Mouse (Mus musculus): ENCODE measurements around the gene Ipo9. TPM values are rescaled to one million over a fixed set of nuclear protein-coding genes. Genes with fewer than 3 reads are reported as not detected.

The Ipo9 gene
- polyA plus RNA-seq, 1 experiment from 2014 or later = 209 TPM

GRCm38 (mm10) chr1:135457860-135458259 lies 27.6 kb upstream of the Ipo9 start:
- no peak overlapping the region for H3K4me3 ChIP-seq
- H3K4me1 ChIP-seq = peaks cover 3% of the 10 kb centered on the region; the same call in 1 of the 2 replicates
- H3K36me3 ChIP-seq = peaks cover 89% of the 10 kb centered on the region
- 95% methylated on average over 5 of the region's 5 CpGs for WGBS
- H3K9me3 ChIP-seq (replicated peaks) = no peaks in the 10 kb centered on the region
- DNase-seq (ENCODE audit: low spot score) = no peak
- H3K27ac ChIP-seq = no peak overlapping the region
- no peaks in the 10 kb centered on the region for H3K27me3 ChIP-seq (ENCODE audit: low read depth, poor library complexity, severe bottlenecking)

- no peak for DNase-seq (ENCODE audit: low spot score)
- WGBS = 82% methylated on average over 10 of the region's 10 CpGs
- no peaks in the 10 kb centered on the region for H3K4me1 ChIP-seq
- H3K4me3 ChIP-seq = no peak overlapping the region
- no peaks in the 10 kb centered on the region for H3K27me3 ChIP-seq (ENCODE audit: low read depth, poor library complexity, severe bottlenecking)
- H3K36me3 ChIP-seq = peaks cover 93% of the 10 kb centered on the region
- H3K27ac ChIP-seq = no peak overlapping the region
- no peaks in the 10 kb centered on the region for H3K9me3 ChIP-seq (replicated peaks)
These were observed 22.0 kb upstream of the Ipo9 start for GRCm38 (mm10) chr1:135452259-135452658.

GRCm38 (mm10) chr1:135451419-135451818 lies 21.1 kb upstream of the Ipo9 start:
- 93% methylated on average over 2 of the region's 2 CpGs for WGBS
- no peaks in the 10 kb centered on the region for H3K27me3 ChIP-seq (ENCODE audit: low read depth, poor library complexity, severe bottlenecking)
- peaks cover 89% of the 10 kb centered on the region for H3K36me3 ChIP-seq
- no peaks in the 10 kb centered on the region for H3K4me1 ChIP-seq
- H3K4me3 ChIP-seq = no peak overlapping the region
- H3K27ac ChIP-seq = no peak overlapping the region
- no peaks in the 10 kb centered on the region for H3K9me3 ChIP-seq (replicated peaks)
- DNase-seq (ENCODE audit: low spot score) = no peak

- no peak overlapping the region for H3K4me3 ChIP-seq
- 93% methylated on average over 8 of the region's 8 CpGs for WGBS
- peaks cover 88% of the 10 kb centered on the region for H3K36me3 ChIP-seq
- H3K9me3 ChIP-seq (replicated peaks) = no peaks in the 10 kb centered on the region
- no peak overlapping the region for H3K27ac ChIP-seq
- H3K27me3 ChIP-seq (ENCODE audit: low read depth, poor library complexity, severe bottlenecking) = no peaks in the 10 kb centered on the region
- no peak for DNase-seq (ENCODE audit: low spot score)
- no peaks in the 10 kb centered on the region for H3K4me1 ChIP-seq
These were observed 19.6 kb upstream of the Ipo9 start for GRCm38 (mm10) chr1:135449876-135450275.

GRCm38 (mm10) chr1:135448940-135449339 lies 18.6 kb upstream of the Ipo9 start:
- Histone ChIP-seq H3K36me3 (peaks cover 86% of the 10 kb centered on the region), H3K9me3 (replicated peaks) (no peaks in the 10 kb centered on the region), H3K4me1 (no peaks in the 10 kb centered on the region), H3K27ac (no peak overlapping the region), H3K4me3 (no peak overlapping the region), H3K27me3 (ENCODE audit: low read depth, poor library complexity, severe bottlenecking) (no peaks in the 10 kb centered on the region)
- DNase-seq (ENCODE audit: low spot score) = no peak
- 96% methylated on average over 5 of the region's 5 CpGs for WGBS

- H3K36me3 ChIP-seq = peaks cover 85% of the 10 kb centered on the region
- no peaks in the 10 kb centered on the region for H3K4me1 ChIP-seq
- H3K27ac ChIP-seq = no peak overlapping the region
- DNase-seq (ENCODE audit: low spot score) = no peak
- no peak overlapping the region for H3K4me3 ChIP-seq
- H3K9me3 ChIP-seq (replicated peaks) = no peaks in the 10 kb centered on the region
- H3K27me3 ChIP-seq (ENCODE audit: low read depth, poor library complexity, severe bottlenecking) = no peaks in the 10 kb centered on the region
- WGBS = 93% methylated on average over 12 of the region's 12 CpGs
These were observed 13.2 kb upstream of the Ipo9 start for GRCm38 (mm10) chr1:135443506-135443905.

- peaks cover 85% of the 10 kb centered on the region for H3K36me3 ChIP-seq
- no peak overlapping the region for H3K27ac ChIP-seq
- H3K9me3 ChIP-seq (replicated peaks) = no peaks in the 10 kb centered on the region
- H3K4me3 ChIP-seq = no peak overlapping the region
- DNase-seq (ENCODE audit: low spot score) = no peak
- no peaks in the 10 kb centered on the region for H3K4me1 ChIP-seq
- H3K27me3 ChIP-seq (ENCODE audit: low read depth, poor library complexity, severe bottlenecking) = no peaks in the 10 kb centered on the region
- 93% methylated on average over 3 of the region's 3 CpGs for WGBS
These were observed 11.6 kb upstream of the Ipo9 start for GRCm38 (mm10) chr1:135441861-135442260.

GRCm38 (mm10) chr1:135440986-135441385 lies 10.7 kb upstream of the Ipo9 start:
- 94% methylated on average over 6 of the region's 6 CpGs for WGBS
- peaks cover 78% of the 10 kb centered on the region for H3K36me3 ChIP-seq
- DNase-seq (ENCODE audit: low spot score) = no peak
- no peaks in the 10 kb centered on the region for H3K27me3 ChIP-seq (ENCODE audit: low read depth, poor library complexity, severe bottlenecking)
- no peaks in the 10 kb centered on the region; the same call in 1 of the 2 replicates for H3K4me1 ChIP-seq
- H3K27ac ChIP-seq = no peak overlapping the region
- H3K9me3 ChIP-seq (replicated peaks) = no peaks in the 10 kb centered on the region
- H3K4me3 ChIP-seq = no peak overlapping the region

- WGBS = 98% methylated on average over 6 of the region's 6 CpGs
- Histone ChIP-seq H3K27me3 (ENCODE audit: low read depth, poor library complexity, severe bottlenecking) (no peaks in the 10 kb centered on the region), H3K4me1 (peaks cover 13% of the 10 kb centered on the region), H3K36me3 (peaks cover 61% of the 10 kb centered on the region), H3K9me3 (replicated peaks) (no peaks in the 10 kb centered on the region), H3K27ac (no peak overlapping the region), H3K4me3 (no peak overlapping the region)
- no peak for DNase-seq (ENCODE audit: low spot score)
These were observed 8.5 kb upstream of the Ipo9 start for GRCm38 (mm10) chr1:135438801-135439200.

- Histone ChIP-seq H3K27ac (no peak overlapping the region), H3K4me3 (no peak overlapping the region), H3K27me3 (ENCODE audit: low read depth, poor library complexity, severe bottlenecking) (no peaks in the 10 kb centered on the region), H3K9me3 (replicated peaks) (no peaks in the 10 kb centered on the region), H3K36me3 (peaks cover 31% of the 10 kb centered on the region), H3K4me1 (peaks cover 28% of the 10 kb centered on the region)
- no peak for DNase-seq (ENCODE audit: low spot score)
- WGBS = 40% methylated on average over 2 of the region's 2 CpGs
These were observed 5.5 kb upstream of the Ipo9 start for GRCm38 (mm10) chr1:135435823-135436222.

GRCm38 (mm10) chr1:135430669-135431017 lies 344 bp upstream of the Ipo9 start:
- H3K27me3 ChIP-seq (ENCODE audit: low read depth, poor library complexity, severe bottlenecking) = no peaks in the 10 kb centered on the region
- peak overlapping the region; percentile 98 for H3K27ac ChIP-seq
- peaks cover 26% of the 10 kb centered on the region for H3K36me3 ChIP-seq
- H3K9me3 ChIP-seq (replicated peaks) = no peaks in the 10 kb centered on the region
- H3K4me1 ChIP-seq = peaks cover 57% of the 10 kb centered on the region
- H3K4me3 ChIP-seq = peak overlapping the region; percentile 99
- no peak for DNase-seq (ENCODE audit: low spot score)
- 4% methylated on average over 14 of the region's 14 CpGs for WGBS

GRCm38 (mm10) chr1:135427390-135427789 lies 2.9 kb downstream of the Ipo9 start:
- peaks cover 58% of the 10 kb centered on the region for H3K36me3 ChIP-seq
- H3K27me3 ChIP-seq (ENCODE audit: low read depth, poor library complexity, severe bottlenecking) = no peaks in the 10 kb centered on the region
- DNase-seq (ENCODE audit: low spot score) = no peak
- H3K9me3 ChIP-seq (replicated peaks) = no peaks in the 10 kb centered on the region
- H3K27ac ChIP-seq = no peak overlapping the region
- H3K4me3 ChIP-seq = no peak overlapping the region
- peaks cover 44% of the 10 kb centered on the region for H3K4me1 ChIP-seq
- WGBS = 91% methylated on average over 6 of the region's 6 CpGs

- Histone ChIP-seq H3K4me1 (peaks cover 38% of the 10 kb centered on the region), H3K4me3 (no peak overlapping the region), H3K36me3 (peaks cover 64% of the 10 kb centered on the region), H3K9me3 (replicated peaks) (no peaks in the 10 kb centered on the region), H3K27me3 (ENCODE audit: low read depth, poor library complexity, severe bottlenecking) (no peaks in the 10 kb centered on the region), H3K27ac (no peak overlapping the region)
- no peak for DNase-seq (ENCODE audit: low spot score)
- 96% methylated on average over 10 of the region's 10 CpGs for WGBS
These were observed 3.7 kb downstream of the Ipo9 start for GRCm38 (mm10) chr1:135426645-135427044.

- peaks cover 9% of the 10 kb centered on the region for H3K4me1 ChIP-seq
- WGBS = 93% methylated on average over 6 of the region's 6 CpGs
- H3K27ac ChIP-seq = no peak overlapping the region
- no peak overlapping the region for H3K4me3 ChIP-seq
- DNase-seq (ENCODE audit: low spot score) = no peak
- no peaks in the 10 kb centered on the region for H3K27me3 ChIP-seq (ENCODE audit: low read depth, poor library complexity, severe bottlenecking)
- peaks cover 95% of the 10 kb centered on the region for H3K36me3 ChIP-seq
- no peaks in the 10 kb centered on the region for H3K9me3 ChIP-seq (replicated peaks)
These were observed 7.5 kb downstream of the Ipo9 start for GRCm38 (mm10) chr1:135422772-135423171.

Data from limb, embryonic 10.5 days (tissue).